Mouse (Mus musculus) retina, postnatal 7 days (tissue): ENCODE data around the gene Fcgbp.
"Not testable (repeated sequence)": the region's sequence is repeated elsewhere in the genome, so short reads cannot be mapped to it uniquely, and the experiment has no call there.

Experiments used
- DNase-seq: peaks from one replicate; pipeline ENCODE4 v3.0.0-alpha.2; 2012; ENCODE audit warnings: low read depth, low spot score

Gene Fcgbp

DNA sequence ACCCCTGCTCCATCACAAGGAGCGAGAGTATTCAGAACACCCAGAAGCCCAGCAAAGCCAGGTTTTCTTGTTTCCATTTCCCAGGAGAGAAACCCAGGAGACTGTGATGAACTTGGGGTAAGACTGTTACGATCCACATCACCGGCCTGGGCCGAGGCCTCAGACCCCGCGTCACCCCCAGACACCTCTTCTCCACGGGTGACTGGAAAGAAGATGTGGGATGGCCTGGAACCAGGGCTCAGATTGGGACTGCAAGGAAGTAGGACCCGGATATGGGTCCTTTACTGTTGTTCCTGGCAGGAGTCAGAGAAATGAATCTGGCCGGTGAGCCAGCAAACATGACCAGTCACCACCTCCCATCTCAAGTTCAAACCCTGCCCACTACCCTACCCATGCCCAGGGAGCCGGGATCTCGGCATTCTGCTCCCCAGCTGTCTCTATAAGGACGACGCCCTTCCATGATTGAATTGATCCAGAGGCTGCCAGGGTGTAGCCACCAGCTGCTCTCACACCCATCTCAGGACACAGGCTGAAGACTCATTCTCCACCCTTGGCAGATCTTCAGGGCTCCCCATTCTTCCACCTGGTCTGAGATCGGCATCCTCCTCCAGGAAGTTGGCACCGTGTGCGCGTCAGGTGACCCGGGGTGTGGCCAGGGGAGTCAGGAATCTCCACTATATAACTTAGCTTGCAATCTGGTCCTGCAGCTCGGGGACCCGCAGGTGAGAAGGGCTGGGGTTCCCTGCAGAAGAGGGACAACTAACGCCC, at the start of gene Fcgbp:
Fcgbp (plus strand) TSS at position 706 of the 768 bp plus-strand sequence.
- no peak for DNase-seq

DNA sequence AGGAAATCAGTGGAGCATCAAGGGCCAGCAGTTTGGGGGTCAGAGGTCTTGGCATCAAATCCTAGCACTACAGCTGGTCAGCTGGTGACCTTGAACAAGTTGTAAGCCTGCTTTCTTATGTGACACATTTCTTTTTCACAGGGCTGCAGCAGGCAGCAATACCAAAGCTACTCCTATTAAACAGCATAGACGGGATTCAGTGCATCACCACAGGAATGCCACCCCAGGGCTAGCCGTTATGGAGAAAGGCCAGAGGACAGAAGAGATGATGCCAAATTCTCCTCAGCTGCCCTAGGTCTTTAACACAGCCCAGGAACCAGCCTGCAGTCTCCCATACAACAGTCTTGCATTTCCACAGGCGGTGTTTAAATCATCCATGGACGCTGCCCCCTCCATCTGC, 26.5 kb upstream of the Fcgbp start:
- no peak for DNase-seq

DNA sequence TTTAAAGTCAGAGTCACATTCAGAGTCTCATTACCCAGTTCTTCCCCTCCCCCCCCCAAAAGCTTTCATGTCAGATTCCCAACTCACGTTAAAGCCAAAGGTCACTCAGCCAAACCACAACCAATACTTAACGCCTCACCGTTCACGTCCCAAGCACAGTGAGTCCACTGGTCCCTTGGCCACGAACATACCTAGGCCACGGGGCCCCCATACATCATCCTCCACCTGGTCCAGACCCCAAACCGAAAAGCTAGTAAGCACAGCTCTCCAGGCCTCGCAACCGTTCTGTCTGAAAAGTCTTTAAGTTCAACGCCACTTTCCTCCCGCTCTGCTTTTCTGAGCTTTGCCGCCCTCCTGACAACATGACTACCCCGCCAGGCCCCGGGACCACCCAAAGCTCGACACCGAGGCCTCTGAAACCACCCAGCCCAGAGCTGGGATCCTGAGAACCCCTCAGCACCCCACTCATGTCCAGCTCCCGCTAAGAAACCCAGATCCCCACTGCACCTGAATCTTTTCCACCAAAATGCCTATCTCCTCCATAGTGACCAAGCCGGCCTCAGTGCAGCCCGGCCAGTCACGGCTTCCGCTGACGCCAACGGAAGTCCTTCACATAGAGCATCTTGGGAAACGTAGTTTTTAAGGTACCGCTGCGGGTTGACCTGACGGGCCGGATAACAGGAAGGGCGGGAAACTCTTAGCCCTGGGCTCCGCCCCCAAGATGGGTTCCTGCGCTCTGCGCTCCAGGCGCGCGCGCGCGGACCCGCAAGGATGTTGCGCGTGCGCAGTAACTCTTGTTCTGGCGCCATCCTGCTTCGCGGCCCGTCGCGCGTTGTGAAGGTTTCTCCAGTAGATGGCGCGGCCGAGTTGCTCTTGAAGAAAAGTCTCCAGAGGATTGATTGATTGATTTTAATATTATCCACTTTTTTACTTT, 21.3 kb upstream of the Fcgbp start, which contains the start of gene Psmc4:
Psmc4 (minus strand) TSS at position 626 of the 934 bp plus-strand sequence.
- peak; percentile 97 for DNase-seq

DNA sequence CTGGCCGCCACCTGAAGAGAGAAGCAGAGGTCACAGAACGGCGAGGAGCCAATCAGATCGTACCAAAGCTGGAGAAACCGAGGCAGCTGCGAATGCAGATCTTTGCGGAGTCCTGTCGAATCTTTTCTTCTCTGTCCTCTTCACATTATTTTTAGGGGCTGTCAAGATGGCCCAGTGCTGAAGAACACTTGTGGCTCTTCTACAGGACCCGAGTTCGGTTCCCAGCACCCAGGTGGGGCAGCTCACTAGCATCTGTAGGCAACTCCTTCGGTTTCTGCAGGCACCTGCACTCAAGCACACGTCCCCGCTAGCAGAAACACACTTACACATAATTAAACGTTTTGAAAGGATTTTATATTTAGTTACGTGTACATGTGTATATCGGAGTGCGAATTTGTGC, 20.5 kb upstream of the Fcgbp start:
- no peak for DNase-seq

DNA sequence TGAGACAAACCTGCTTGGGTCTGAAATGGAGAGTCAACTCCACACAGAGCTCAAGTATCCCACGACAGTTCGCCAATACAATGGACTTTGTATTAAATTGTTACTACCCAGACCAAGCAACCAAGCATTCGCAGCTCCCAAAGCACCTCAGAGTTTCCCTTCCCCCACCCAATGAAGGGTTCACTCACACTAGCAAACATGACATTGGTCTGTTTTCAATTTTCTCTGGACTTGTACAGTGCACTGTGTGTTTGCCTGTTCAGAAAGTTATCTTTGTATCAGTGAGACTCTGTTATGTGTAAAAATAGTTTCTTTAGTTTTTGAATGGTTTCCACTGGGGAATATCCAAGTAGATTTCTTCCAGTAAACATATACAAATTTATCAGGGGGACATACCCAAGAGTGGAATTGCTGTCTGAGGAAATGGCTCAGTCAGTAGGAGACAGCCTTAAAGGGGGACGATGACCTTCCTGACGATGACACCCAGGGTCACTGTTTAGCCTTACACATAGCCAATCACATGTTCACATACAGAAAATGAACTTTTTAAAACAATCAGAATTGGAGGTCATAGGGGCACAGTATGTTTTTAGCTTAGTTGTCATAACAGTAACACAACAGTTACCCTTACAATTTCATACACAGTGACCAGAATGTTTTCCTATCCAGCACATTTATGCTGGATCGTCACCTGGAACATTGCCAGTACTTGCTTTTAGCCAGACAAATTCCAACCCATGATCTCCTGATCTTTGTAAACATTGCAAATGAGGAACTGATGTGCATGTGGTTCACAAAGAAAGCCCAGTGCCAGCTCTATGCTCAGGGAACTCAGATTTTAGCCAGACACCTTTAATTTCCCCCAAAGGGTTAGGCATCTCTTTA, 17.7 kb upstream of the Fcgbp start:
- DNase-seq, result no peak

DNA sequence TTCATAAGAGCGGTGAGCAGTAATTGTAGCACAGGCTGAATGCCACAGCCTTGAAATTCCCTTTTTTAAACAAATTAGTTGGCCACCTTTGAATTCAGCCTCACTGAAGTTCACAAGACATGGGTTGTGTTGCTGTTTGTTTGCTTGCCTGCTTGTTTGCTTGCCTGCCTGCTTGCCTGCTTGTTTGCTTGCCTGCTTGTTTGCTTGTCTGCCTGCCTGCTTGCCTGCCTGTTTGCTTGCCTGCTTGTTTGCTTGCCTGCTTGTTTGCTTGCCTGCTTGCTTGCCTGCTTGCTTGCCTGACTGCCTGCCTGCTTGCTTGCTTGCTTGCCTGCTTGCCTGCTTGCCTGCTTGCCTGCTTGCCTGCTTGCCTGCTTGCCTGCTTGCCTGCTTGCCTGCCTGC, 11.1 kb upstream of the Fcgbp start:
- no peak for DNase-seq

DNA sequence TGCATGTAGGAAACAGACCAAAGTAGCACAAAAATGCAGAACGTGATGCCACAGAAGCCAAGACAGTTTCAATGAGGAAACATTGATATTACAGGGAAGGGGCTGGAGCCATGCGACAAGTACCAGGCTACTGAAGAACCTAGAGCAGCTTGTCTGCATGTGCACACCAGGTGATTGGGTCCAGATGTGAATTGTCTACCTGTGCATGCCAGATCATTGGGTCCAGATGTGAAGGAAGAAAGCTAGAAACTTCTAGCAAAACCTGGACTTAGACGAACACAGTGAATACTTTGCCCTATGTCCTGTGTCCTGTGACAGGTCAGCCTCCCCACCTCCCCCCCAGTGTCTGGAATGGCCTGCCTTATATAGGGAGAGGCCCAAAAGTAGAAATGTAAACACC, 2.4 kb upstream of the Fcgbp start:
- DNase-seq, result no peak

DNA sequence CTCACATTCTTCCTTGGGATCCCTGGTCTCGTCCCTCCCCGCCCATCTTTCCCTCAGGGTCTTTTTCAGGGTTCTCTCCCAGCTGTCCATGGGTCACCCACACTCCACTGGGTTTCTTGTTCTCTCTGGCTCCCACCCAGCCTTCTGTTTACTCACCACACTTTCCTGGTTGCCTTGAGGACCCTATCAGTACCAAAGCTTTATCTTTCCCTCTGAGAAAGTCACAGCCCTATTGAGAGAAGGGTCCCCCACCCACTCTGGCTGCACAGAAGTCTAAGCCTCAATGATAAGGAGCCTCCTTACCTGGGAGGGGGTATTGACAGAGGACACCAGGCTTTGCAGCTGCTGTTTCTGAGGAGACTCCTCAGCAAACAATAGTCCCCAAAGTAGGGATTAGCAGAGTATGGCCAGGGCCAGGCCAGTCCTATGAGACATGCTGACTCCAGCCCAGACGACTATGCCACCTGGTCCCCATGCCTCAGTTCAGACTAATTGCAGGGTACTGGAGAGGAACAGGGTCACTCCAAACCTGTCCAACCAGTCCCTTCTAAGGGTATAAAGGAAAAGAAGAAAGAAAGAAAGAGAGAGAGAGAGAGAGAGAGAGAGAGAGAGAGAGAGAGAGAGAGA, 1.4 kb upstream of the Fcgbp start:
- no peak for DNase-seq

DNA sequence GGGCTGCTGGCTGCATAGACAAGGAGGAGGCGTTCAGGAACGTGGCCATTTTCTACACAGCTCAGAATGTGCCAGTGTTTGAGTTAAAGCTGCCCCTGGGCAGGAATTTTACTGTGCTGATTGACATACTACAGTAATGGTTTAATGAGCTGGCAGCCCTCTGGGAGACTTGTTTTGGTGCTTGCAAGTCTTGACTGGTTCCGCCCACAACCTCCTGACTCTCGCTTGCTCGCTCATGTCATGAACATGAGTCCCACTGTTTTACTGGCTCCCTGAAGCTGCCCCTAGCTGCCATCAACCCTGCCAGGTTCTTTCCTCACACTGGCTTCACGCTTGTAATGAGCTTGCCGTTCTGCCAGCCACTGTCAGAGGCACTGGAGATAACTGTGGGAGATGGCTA, 13.2 kb downstream of the Fcgbp start:
- DNase-seq, result no peak

DNA sequence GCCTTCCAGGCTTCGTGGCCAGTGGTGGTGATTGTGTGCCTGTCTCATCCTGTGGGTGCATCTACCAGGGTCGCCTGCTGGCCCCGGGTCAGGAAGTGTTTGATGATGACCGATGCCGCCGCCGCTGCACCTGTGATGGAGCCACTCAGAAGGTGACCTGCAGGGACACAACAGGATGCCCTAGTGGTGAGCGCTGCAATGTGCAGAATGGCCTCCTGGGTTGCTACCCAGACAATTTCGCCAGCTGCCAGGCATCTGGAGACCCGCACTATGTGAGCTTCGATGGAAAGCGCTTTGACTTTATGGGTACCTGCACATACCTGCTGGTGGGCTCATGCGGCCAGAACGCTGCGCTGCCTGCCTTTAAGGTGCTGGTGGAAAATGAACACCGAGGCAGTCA, 15.2 kb downstream of the Fcgbp start:
- no peak for DNase-seq

DNA sequence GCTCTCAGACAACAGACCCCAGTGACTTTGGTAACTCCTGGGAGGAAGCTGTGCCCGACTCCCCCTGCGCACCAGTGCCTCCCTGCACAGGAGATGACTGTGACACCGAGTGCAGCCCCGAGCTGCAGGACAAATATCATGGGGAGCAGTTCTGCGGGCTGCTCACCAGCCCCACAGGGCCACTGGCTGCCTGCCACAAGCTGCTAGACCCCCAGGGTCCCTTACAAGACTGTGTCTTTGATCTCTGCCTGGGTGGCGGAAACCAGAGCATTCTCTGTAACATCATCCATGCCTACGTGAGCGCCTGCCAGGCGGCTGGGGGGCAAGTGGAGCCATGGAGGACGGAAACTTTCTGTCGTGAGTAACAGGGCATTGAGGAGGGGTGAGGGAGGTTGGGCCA, 22.5 kb downstream of the Fcgbp start:
- DNase-seq, result no peak

DNA sequence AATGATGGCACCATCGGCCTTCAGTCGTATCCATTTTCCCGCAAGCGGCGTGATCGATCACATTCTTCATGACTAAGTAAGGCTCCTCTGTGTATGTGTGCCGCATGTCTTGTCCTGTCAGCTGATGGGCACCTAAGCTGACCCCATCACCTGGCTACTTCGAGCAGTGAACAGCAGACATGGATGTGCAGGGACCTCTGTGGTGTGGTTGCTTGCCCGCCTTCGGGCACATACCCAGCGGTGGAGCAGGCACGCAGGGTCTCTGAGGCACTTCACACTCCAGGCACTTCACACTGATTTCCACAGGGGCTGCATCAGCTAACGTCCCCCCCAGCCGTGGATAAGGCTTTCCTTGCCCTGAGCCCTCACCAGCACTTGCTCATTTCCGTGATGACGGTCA, 28.1 kb downstream of the Fcgbp start:
- no peak for DNase-seq

DNA sequence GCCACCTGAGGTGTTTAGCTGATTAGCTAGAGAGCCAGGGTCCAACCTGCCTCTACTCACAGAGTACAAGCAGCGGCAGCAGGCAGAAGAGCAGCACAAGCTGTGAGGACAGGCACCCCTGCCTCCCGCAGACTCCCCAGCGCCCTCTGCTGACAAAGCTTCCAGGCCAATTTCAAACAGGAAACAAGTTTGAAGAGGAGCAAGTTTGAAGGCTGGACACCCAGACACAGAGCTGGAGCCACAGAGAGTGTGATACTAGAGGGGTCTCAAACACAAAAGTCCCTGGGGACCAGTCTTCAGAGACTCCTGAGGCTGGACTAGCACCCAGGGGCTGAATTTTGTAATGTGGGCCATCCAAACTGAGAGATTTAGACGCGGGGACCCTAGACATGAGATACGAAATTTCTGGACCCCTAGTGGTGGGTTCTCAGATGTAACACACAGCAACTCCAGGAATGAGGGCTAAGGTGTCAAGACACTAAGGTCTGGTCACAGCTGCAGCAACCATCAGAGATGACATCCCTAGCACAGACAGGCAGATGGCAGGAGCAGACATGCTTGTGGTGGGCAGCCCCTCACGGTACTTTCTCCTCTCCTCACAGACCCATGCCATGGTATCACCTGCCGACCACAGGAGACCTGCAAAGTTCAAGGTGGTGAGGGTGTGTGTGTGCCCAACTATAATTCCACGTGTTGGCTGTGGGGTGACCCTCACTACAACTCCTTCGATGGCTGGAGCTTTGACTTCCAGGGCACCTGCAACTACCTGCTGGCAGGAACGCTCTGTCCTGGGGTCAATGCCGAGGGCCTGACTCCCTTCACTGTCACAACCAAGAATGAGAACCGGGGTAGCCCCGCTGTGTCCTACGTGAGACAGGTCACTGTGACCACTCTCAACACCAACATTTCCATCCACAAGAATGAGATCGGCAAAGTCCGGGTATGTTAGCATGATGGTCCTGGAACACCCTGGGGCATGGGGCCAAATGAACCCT, 29.9 kb downstream of the Fcgbp start:
- no peak for DNase-seq

DNA sequence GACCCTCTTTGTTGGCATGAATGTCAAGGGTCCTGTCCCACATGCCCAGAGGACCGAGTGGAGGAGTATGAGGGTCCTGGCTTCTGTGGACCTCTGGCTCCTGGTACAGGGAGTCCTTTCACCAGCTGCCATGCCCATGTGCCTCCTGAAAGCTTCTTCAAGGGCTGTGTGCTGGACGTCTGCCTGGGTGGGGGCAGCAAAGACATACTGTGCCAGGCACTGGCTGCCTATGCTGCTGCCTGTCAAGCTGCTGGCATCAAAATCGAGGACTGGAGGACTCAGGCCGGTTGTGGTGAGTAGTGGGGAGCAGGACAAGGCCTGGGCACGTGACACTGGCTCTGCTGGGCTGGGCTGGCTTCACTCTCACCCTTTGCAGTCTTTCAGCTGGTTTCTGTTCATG, 31.9 kb downstream of the Fcgbp start:
- not testable (repeated sequence) for DNase-seq

DNA sequence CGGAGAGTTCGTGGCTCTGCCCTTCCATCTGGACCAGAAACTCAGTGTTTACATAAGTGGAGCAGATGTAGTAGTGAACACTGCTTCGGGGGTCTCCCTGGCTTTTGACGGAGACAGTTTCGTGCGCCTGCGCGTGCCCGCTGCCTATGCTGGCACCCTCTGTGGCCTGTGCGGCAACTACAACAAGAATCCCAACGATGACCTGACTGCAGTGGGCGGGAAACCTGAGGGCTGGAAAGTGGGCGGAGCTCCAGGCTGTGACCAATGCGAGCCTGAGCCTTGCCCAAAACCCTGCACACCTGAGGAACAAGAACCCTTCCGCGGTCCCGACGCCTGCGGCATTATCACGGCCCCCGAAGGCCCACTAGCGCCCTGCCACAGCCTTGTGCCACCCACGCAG, 33.6 kb downstream of the Fcgbp start:
- no peak for DNase-seq

DNA sequence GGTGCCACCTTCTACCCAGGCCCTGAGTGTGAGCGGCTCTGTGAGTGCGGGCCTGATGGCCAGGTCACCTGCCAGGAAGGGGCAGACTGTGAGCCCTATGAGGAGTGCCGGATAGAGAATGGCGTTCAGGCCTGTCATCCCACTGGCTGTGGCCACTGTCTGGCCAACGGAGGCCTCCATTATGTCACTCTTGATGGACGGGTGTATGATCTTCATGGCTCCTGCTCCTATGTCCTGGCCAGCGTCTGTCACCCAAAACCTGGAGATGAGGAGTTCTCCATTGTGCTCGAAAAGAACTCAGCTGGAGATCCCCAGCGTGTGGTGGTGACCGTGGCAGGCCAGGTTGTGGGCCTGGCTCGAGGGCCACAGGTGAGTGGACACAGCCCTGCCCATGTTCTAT, 35.2 kb downstream of the Fcgbp start:
- no peak for DNase-seq

DNA sequence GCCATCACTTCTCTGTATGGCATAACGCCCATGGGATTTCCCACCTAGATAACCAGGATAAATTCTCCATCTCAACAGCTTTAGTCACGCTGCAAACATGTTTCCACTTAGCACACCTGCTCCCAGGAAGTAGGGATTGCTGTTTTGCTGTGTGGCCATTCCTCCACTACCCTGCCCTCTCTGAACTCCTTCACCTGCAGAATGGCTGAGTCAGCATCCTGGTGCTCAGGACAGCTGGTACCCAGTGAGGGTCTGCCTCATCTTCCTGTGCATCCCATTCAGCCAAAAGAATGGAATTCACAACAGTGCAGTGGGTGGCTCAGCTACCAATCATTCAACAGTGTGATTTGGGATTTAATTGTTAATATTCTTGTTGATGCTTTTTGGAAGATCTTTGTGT, 43.6 kb downstream of the Fcgbp start:
- DNase-seq, result no peak

DNA sequence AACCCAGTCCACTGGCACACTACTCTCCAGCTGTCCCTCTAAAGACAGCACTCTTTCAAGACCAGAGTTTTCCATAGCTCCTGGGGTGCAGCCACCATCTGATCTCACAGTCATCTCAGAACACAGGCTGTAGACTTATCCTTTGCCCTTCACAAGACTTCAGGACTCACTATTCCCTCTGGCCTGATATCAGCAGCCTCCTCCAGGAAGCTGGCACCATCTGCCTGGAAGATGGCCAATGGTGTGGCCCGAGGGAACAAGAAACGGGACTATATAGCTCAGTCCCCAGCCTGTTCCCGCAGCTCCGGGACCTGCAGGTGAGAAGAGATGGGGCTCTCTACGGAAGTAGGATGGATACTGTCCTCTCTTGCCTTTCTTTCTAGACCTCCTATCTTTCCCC, 58.1 kb downstream of the Fcgbp start, which contains the start of gene 9530053A07Rik:
9530053A07Rik (plus strand) TSS at position 301 of the 400 bp plus-strand sequence.
- DNase-seq, result no peak

DNA sequence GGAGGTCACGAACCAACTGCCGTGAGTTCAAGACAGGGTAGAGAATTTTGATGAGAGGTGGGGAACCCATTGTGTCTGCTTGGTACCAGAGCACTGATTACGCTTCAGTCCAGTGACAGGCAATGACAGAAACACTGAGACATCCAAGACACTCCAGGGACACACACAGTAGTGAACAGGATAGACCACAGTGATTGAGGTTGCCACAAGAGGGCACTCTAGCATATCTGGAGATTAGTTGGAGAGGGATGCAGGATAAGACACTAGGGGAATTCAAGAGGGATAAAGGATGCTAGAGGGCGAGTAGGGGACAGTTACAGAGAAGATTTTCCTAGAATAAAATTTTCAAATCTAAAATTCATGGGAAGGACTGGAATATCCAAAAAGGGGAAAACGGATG, 66.6 kb downstream of the Fcgbp start:
- peak; percentile 58 for DNase-seq

DNA sequence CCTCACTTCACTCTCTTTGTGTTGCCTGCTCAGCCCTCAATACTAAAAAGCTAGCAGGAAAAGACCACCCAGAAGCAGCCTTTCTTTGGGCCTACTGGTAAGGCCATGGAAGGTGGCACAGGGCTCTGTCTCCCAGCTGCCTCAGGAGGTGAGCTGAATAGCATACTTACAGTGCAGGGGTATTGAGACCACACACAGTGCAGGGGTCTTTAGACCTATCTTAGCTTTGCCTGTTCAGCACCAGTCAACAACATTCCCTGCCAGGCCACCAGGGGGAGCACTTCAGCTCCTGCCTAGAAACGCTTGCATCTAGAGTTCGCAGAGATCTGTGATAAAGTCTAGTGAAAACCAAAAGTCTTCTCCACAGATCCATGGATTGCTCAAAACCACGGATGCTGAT, 77.2 kb downstream of the Fcgbp start:
- DNase-seq, result peak; percentile 56
